Mouse (Mus musculus) stomach, embryonic 15.5 days (tissue): ENCODE data around the gene Myl7. TPM values are rescaled to one million over a fixed set of nuclear protein-coding genes. Genes with fewer than 3 reads are reported as not detected.

Source experiments
- ATAC-seq: fragments of 200-750 bp; cut with Nextera tagmentation; 2 replicates; pipeline ENCODE4 v1.8.0; 2017; ENCODE audit warnings: low read depth, moderate number of reproducible peaks, moderate TSS enrichment; ENCODE audit not compliant: insufficient read depth, low FRiP score
- H3K27ac ChIP-seq: fragments of 300-500 bp; sonication (generic); 2 replicates; pipeline ENCODE4 v1.5.1; 2015; ENCODE audit warnings: mild to moderate bottlenecking, inconsistent platforms
- H3K27me3 ChIP-seq: fragments of 300-500 bp; sonication (generic); replicated peaks from 2 replicates; pipeline ENCODE4 v1.6.1; 2015; ENCODE audit warnings: inconsistent platforms
- H3K36me3 ChIP-seq: fragments of 300-500 bp; sonication (generic); 2 replicates; pipeline ENCODE4 v1.6.1; 2015; ENCODE audit warnings: inconsistent platforms
- H3K4me1 ChIP-seq: fragments of 300-500 bp; sonication (generic); 2 replicates; pipeline ENCODE4 v1.6.1; 2015; ENCODE audit warnings: inconsistent platforms
- H3K4me2 ChIP-seq: fragments of 300-500 bp; sonication (generic); 2 replicates; pipeline ENCODE4 v1.6.1; 2015; ENCODE audit warnings: mild to moderate bottlenecking, inconsistent platforms
- H3K4me3 ChIP-seq: fragments of 300-500 bp; sonication (generic); replicated peaks from 2 replicates; pipeline ENCODE4 v1.5.1; 2015; ENCODE audit warnings: inconsistent platforms
- H3K9ac ChIP-seq: fragments of 300-500 bp; sonication (generic); 2 replicates; pipeline ENCODE4 v1.6.1; 2015; ENCODE audit warnings: inconsistent platforms
- H3K9me3 ChIP-seq: fragments of 300-500 bp; sonication (generic); 2 replicates; pipeline ENCODE4 v1.6.1; 2016; ENCODE audit warnings: inconsistent platforms
- WGBS: fragments of 180-500 bp; shearing (Covaris S2); methylation state at CpG from one replicate; pipeline ENCODE4 v1.1.7; 2015; 5-methylcytosine and 5-hydroxymethylcytosine counted together
- polyA plus RNA-seq: library from polyadenylated mRNA; unstranded; fragments of >200 nt; fragmentation: Nextera tagmentation; extraction: Ambion mirVana; gene quantifications from 2 replicates; pipeline ENCODE4 v1.2.1, GENCODE M21; 2015

Gene Myl7
- polyA plus RNA-seq, 1 experiment from 2014 or later = 25.2 TPM

DNA sequence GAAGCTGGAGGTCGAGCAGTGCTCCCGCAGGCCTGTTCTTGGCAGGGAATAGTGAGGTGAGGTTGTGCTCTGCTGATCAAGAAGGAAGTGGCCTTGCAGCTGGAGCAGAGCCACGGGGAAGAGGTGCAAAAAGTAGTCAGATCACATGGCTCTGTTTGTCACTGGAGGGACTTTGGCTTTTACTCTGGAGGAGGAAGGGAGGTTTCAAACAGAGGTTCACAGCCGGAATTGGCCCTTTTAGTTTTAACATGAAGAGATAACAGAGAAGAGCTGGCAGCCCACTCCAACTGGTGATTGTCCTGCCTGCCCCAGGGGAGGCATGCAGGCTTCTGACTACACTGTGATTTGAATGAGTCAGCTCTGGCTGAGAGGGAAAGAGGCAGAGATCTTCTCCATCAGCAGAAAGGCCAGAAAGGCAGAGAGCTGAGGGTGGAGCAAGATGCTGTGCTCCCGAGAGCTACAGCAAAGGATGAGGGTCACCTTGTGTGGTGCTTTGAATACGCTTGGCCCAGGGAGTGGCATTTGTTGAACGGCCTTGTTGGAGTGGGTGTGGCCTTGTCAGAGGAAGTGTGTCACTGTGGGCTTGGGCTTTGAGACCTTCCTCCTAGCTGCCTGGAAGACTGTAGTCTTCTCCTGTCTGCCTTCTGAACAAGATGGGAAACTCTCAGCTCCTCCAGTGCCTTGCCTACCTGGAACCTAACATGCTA, 51.8 kb downstream of the Myl7 start:
- H3K4me3 ChIP-seq = no peak overlapping the region
- no peak for ATAC-seq

More for the DNA sequence above, 51.8 kb downstream of the Myl7 start:
- H3K4me2 ChIP-seq = no peak overlapping the region
- no peak overlapping the region for H3K27ac ChIP-seq
- no peaks in the 10 kb centered on the region for H3K27me3 ChIP-seq
- H3K9me3 ChIP-seq = no peaks in the 10 kb centered on the region
- H3K4me1 ChIP-seq = no peaks in the 10 kb centered on the region
- H3K36me3 ChIP-seq = no peaks in the 10 kb centered on the region
- no peak overlapping the region for H3K9ac ChIP-seq
- WGBS = 60% methylated on average over 7 of the region's 7 CpGs

Other genes with a start within 250 kb of the Myl7 start
- gene Mrps24, start 183.1 kb downstream of the Myl7 start, polyA plus RNA-seq = 210 and 217 TPM in 2 replicates
- gene Urgcp, start 136.4 kb downstream of the Myl7 start, polyA plus RNA-seq = 22.8 and 23.3 TPM in 2 replicates
- 111 and 115 TPM in 2 replicates for gene Dbnl, start 110.3 kb downstream of the Myl7 start, polyA plus RNA-seq
- gene Pgam2, start 95.0 kb downstream of the Myl7 start, polyA plus RNA-seq = 3.4 and 6.7 TPM in 2 replicates
- gene Polm, start 60.8 kb downstream of the Myl7 start, polyA plus RNA-seq = 9.6 and 11.1 TPM in 2 replicates
- gene Aebp1, start 36.8 kb downstream of the Myl7 start, polyA plus RNA-seq = 38.9 and 40.1 TPM in 2 replicates
- gene Pold2, start 20.5 kb downstream of the Myl7 start, polyA plus RNA-seq = 122 and 134 TPM in 2 replicates
- 3.4 and 3.5 TPM in 2 replicates for gene Gck, start 51.3 kb upstream of the Myl7 start, polyA plus RNA-seq
- 48.7 and 54.8 TPM in 2 replicates for gene Ykt6, start 56.9 kb upstream of the Myl7 start, polyA plus RNA-seq
- 4.0 and 5.4 TPM in 2 replicates for gene Camk2b, start 167.6 kb upstream of the Myl7 start, polyA plus RNA-seq